Mouse (Mus musculus): ENCODE data around the gene Mtch2.

Gene Mtch2

GRCm38 (mm10) chr2:90911668-90912067 lies 64.7 kb downstream of the Mtch2 start:
- no peak for DNase-seq

GRCm38 (mm10) chr2:90913671-90914070 lies 66.7 kb downstream of the Mtch2 start:
- no peak for DNase-seq

GRCm38 (mm10) chr2:90915516-90915915 lies 68.6 kb downstream of the Mtch2 start:
- DNase-seq: no peak

All from liver (tissue).